Mouse (Mus musculus) gastrocnemius, postnatal 25 days (tissue): Measurements from ENCODE around the gene Klc3. TPM values are rescaled to one million over a fixed set of nuclear protein-coding genes. Genes with fewer than 3 reads are reported as not detected.

ENCODE experiments used
- DNase-seq: peaks from one replicate; pipeline ENCODE4 v3.0.0; 2022
- total RNA-seq, 2 experiments: library from RNA; stranded (reverse); gene quantifications; 1 replicate in 1 of 2; 2 replicates in 1 of 2; pipeline ENCODE4 v1.2.3; 2021

The Klc3 gene
- total RNA-seq, 2 experiments from 2014 or later = 0.43 TPM; not detected in 1

DNA sequence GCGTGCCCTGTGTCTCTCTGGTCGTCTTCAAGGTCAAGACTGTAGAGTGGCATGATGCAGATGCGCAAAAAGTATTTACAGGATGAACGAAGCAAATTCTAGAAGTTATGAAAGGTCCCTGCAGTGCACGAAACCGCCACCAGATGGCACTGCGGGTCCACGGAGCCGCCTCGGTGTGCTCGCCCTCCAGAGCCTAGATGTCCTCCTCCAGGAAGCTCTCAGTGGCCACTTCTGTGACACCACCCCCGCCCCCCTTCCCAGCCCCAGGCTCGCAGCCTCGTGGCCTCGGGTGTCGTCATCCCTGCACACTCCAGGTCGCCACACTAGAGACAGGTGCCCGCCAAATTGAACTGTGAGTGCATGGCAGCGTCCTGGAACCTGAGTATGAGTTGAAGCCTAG is 1.5 kb upstream of the Klc3 start:
- DNase-seq = peak; percentile 70

DNA sequence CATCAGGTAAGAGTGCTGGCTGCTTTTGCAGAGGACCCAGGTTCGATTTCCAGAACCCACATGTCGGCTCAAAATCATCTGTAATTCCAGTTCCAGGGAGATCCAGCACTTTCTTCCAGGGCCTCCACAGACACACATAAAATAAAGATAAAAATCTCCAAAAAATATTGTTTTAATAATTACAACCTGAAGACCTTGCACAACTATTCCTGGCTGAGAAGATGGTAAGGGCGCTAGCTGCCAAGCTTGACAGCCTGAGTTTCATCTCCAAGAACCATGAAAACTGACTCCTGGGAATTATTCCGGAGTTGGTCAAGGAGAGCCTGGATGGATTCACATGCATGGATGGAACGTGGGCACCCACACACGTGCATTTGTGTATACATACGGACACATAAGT is 572 bp upstream of the Klc3 start, which contains the start of gene Ckm:
TSS of gene Ckm (plus strand) at position 301 of the 400 bp plus-strand sequence.
- DNase-seq = no peak

DNA sequence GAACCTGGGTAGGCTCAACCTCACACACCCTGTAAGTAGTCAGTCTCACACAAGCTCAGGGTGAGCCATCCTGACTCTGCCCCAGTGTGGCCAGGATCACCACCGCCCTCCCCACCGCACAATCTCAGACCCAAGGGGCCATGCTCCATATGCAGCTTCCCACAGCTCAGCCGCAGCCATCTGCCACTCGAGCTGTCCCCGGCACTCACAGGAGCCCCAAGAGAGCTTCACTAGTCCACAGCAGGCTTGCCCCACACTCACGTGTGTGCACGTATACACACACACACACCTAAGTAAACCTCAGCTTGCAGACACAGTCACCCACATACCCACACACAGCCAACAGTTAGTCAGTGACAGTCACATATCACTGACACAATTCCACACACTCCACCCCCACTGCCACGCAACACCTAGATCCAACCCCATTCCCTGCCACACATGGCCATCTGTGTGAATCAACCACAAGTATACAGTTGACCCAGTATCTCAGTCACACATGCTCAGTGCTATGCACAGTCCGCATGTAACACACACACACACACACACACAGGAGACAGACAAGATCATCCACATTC is 1.3 kb downstream of the Klc3 start:
- no peak for DNase-seq

DNA sequence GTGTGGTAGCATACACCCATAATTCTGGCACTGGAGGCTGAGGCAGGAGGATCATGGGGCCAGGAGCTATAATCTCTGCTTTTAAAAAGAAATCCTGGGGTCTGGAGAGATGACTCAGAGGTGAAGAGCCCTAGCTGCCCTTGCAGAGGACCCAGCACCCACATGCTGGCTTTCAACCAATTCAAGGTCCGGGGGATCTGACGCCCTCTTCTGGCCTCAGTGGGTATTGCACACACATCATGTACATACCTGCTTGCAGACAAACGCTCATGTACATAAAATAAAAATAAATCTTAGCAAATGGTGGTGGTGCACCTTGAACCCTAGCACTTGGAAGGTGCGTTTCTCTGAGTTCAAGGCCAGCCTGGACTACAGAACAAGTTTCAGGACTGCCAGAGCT is 3.0 kb downstream of the Klc3 start:
- no peak for DNase-seq

DNA sequence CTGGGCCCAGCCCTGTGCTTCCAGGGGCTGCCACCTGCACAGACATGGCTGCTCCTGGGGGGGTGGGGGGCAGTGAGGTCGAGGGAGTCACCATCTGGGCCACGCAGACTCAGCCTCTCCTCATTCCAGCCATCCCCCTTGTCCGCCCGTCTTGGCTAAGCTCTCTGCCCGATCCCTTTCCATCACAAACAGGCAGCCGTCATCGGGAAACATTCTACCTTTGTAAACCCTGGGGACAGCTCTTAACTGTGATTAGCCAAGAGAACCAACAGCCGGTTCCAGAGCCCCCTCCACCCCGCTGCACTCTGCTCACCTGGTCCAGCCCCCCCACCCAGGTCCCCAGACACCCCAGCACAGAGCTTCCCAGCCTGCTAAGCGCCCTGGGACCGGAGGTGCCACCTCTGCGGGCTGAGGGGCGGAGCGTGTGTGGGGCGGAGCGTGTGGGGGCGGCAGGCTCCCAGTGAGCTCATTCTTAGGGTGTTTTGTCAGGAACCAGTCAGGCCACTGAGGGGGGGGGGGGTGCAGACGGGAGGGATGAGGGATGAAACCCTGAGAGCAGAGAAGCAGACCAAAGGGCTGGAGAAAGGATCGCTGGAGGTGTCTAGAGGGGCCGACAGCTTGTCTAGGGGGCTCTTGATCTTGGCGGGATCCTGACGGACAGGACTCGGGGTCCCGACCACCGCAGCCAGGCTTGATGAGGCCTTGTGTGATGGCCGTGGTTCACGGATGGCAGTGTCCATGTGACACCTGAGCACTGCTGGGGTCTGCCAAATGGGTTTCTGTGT is 4.2 kb downstream of the Klc3 start:
- no peak for DNase-seq

DNA sequence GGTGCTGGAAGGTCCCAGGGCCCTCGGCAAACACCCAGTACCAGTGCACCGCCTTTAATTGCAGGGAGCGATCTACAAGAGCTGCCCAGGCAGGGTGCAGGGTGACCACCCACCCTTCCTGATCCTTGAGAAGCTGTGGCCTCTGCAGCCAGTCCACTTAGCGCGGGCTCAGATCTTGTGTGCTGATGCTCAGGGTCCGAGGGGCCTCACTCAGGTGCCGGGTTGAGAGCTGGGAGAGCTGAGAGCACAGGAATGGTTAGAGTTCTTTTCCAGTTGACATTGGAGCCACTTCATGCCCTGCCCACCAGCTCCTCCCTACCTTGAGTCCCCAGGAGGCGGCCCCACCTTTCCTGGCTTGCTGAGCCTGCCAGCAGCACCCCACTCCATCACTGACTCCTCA is 9.4 kb downstream of the Klc3 start:
- DNase-seq = no peak

DNA sequence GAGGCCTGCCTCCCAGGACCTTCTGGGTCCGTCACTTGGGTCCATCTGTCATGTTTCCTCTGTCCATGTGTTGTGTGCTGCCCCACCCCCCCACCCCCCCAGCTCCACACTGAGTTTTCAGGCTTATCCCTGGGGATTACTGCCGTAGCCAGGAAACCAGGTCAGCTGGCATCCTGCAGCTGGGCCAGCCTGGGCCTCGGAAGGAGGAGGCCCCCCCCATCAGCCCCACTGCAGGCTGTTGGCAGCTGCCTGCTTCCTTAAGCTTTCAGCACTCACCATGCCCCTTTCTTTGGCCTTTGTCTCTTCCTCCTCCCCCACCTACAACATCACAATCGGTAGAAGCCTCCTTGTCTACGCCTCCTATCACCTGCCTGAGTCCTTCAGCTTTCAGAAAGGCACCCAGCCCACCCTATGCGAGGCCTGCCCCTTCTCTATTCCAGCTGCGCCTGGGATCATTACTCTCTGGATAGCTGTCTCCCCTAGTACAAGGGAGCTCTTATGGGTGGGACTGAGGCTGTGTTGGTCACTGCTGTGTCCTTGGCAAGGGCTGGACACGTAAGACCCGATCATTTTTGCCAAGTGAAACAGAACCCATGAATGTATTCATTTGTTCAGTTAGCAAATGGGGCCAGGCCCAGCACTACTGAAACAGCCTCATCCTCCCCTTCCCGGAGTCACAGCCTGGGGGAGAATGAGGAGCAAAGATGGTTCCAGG is 15.0 kb downstream of the Klc3 start:
- no peak for DNase-seq

DNA sequence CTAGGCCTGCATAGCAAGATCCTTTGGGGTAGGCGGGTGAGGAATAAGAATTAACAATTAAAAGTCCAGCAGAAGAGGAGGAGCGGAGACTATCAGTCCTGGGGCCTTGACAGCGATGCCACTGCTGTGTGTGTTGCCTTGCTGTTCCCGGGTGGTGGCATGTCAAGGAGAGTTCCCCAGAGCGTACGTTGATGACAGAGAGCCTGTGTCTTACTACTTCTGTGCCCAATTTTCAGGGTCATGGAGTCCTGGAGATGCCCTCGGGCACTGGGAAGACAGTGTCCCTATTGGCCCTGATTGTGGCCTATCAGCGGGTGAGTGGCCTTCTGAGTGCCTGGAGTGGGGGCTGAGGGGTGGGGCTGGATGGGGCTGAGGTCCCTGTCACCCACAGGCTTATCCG is 20.2 kb downstream of the Klc3 start:
- DNase-seq = no peak

DNA sequence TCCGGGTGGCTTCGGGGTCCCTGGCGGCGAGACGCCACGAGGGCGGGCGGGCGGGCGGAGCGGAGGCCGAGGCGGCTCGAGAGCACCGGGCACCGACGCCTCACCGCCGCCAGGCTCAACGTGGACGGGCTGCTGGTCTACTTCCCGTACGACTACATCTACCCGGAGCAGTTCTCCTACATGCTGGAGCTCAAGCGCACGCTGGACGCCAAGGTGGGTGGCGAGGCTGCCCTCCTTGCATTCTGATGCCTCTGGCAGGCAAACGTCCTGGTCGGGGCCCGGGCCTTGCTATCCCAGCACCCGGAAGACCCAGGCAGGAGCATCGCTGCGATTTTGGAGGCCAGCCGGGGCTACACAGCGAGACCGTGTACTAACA is 21.8 kb downstream of the Klc3 start:
- no peak for DNase-seq

DNA sequence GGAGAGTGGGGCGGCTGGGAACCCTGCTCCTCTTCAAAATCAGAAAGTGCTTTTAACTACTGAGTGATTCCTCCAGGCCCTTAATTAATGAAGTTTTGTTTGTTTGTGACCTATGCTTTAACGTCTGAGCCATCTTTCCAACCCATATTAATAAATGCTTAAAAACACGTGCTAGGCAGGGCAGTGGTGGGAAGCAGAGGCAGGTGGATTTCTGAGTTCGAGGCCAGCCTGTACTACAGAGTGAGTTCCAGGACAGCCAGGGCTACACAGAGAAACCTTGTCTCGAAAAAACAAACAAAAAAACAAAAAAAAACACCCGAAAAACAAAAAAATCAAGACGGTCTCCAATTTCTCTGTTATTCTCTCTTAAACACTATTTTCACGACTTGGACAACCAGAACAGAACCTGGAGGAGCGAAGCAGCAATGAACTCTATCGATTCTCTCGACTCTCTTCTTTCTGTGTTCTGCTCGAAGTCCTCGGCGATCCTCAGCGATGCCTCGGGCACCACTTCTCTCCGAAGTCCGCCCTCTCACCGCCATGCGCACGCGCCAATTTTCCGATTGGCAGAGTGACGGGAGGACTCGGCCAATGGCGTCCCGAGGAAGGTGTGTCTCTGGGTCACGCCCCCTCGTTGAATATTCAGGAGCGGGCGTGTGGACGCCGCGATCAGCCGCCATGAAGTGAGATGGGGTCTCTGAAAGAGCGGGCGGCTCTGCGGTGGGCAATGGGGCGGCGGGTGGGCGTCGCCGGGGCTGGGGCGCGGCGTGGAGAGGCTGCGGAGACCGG is 22.3 kb downstream of the Klc3 start, which contains the start of gene Ercc2:
TSS of gene Ercc2 (plus strand) at position 634 of the 789 bp plus-strand sequence.
- DNase-seq = peak; percentile 99

DNA sequence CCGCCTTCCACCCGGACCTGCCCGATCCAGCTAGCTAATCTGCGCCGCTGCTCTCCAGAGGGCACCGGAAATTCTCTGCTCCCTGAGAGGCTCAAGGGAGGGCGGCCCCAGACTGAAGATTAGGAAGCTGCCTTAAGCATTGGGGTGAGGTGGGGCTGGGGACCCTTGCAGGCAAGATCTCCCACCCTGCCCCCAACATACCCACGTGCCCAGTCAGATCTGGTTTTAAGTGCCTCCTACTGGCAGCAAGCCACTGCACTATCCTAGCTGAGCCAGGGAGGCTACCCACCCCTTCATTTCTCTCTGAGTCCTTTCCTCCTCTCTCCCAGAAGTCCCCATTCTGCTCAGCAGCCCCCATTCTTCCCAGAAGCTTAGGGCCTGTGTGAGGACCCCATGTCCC is 25.9 kb downstream of the Klc3 start:
- DNase-seq = no peak

DNA sequence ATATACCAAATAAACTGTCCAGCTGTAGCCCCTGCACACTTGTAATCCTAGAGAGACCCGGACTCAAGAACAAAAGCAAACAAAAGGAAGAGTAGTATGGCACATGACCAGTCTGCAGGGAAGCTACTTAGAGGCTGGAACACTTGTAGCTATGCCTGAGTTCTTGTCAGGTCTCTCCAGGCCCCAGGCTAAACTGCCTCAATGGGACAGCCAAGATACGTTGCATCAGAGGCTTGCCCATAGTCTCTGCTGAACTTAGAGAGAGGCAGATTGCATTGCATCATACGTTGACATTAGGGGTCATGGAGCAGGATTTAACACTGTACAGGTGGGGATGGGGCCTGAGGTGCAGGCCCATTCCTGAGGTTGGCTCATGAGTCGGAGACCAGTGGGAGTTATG is 27.9 kb downstream of the Klc3 start:
- DNase-seq = no peak

DNA sequence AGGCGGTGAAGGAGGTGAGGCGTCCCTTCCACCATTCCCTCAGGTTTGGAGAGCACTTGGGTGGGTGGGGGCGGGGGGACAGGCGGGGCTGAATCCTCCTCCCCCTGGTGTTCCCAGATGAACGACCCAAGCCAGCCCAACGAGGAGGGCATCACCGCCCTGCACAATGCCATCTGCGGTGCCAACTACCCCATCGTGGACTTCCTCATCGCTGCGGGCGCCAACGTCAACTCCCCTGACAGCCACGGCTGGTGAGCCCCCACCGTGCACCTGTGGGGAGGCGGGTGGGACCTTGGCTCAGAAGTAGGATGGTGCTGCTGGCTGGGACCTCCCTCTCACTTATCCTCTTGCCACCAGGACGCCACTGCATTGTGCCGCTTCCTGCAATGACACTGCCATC is 28.5 kb downstream of the Klc3 start:
- no peak for DNase-seq

DNA sequence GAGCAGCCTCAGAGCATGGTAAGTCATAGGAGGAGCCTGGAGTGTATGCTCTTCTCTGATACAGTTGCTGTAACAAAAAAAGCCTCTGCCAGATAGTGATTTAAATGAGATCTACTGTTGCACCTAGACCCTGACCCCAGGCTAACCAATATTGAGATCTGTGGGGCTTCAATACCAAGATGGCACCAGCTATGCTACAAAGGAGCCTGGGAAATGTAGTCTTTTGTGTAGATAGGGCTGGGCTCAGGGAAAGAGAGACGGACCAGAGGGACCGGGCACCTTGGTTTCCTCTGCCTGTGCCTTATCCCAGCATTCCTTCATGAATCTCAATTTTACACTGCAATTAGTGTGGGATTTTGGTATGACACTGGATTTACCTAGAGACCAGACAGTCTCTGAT is 30.5 kb downstream of the Klc3 start:
- no peak for DNase-seq

DNA sequence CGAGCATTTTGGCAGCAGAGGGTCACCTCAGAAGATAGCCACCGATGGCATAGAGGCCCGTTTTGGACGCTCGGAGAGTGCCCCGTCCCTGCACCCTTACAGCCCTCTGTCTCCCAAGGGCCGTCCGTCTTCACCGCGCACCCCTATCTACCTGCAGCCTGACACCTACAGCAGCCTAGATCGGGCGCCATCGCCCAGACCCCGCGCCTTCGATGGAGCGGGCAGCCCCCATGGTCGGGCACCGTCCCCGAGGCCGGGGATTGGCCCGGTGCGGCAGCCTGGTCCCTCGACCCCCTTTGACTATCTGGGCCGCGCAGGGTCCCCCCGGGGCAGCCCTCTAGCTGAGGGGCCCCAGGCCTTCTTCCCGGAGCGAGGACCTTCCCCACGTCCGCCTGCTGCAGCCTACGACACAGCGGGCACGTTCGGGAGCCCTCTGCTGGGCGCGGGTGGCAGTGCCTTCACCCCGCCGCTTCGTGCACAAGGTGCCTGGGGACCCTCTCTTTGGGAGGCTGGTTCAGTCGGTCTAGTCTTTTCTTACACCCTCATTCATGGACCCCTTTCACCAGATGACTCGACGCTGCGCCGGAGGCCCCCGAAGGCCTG is 34.0 kb downstream of the Klc3 start:
- no peak for DNase-seq

DNA sequence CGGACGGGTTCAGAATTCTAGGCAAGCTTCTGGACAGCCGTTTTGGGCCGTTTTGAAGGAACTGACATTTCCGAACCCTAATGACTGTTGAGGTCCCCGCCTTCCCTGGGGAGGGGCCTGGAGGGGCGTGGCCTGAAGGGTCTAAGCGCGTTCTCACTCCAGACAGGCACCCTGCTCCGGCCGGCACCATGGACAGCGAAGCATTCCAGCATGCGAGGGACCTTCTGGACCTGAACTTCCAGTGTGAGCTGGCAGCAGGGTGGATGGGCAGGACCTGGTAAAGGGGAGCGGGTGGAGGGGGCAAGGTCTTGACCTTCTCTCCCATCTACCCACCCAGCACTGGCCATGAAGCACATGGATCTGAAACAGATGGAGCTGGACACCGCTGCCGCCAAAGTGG is 35.5 kb downstream of the Klc3 start:
- DNase-seq = no peak

DNA sequence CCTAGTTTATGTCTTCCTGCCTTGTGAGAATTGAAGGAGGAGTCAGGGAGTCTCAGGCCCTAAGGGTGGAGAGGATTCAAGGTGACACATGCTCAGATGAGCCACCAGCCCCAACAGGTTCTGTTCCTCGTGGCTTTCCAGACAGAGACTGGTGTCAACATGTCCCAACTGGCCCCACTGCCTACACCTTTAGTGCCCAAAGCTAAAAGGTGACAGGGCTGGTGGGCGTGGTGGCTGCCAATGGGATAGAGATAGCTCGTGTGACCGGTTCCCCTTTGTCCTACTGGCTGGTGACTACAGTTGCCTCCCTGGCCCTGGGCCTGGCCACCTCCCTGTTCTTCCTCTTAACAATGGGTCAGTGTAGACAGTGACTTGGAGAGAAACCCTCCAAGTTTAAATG is 38.5 kb downstream of the Klc3 start:
- DNase-seq = no peak

DNA sequence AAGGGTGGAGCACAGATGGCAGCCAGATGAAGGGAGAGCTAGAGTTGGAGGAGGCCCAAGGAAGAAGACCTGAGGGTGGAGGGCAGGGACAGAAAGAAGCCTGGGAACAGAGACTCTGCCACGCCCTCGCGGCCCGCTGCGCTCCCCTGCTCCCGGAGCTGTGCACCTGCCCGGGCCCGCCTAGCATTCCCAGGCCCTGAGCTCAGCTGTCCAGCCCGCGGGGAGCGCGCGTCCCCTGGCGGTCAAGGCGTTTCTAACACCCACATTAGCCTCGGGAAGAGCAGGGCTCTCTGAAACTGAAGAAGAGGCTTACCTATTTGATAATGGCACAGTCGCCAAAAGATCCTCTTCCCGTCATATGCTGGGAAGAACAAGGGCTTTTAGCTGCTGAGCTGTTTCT is 40.0 kb downstream of the Klc3 start:
- peak; percentile 72 for DNase-seq

DNA sequence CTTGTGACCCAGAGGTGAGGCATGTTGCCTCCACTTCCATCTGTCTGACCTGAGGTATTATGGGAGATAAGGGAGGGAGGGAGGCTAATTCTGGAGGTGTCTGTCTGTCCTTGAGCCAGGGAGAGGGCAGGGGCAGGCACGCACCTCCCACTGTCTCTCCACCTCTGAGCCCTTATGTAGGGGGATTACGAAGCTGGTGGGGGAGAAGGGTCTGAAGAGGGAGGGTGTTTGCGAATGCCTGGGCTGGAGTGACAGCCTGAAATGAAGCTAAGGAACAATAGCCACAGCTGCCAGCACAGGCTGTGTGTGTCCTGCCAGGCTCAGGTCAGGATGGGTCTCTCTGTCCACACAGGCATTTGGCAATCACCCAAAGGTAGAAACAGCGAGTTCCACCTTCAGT is 41.6 kb downstream of the Klc3 start:
- DNase-seq = no peak

DNA sequence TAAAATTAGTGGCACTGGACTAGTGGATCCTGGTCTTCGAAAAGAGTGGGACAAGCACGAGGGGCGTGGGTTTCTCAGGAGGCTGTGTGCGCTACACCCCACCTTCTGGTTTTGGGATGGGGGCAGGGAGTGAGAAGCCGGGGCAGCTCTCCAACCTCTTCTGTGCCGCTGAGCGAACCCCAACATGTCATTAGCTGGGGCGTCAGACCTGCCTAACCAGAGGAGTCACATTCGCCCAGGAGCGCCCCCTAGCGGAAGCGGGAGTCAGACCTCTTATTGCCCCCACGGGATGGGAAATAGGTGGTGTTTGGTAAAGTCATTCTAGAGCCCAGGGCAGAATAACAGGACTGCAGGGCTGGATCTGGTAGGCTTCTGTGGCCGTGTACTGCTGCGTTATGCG is 42.2 kb downstream of the Klc3 start:
- DNase-seq = peak; percentile 63

DNA sequence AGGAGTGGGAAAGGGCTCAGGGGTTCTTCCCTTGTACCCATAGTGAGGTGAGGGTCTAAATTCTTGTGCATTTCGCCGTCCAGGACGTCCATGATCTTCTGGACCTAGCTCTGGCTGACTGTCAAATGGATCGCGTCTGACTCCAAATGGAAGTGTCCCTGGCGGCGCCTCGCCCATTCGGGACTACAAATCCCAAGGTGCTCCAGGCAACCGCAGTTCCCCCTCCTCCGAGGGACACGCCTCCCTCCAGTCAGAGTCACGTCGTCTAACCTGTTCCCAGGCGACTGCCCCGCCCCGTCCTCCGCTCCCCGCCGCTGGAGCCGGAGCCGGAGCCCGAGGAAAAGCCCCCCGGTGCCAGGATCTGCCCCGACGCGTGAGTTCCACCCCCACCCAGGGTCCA is 43.0 kb downstream of the Klc3 start:
- DNase-seq = peak; percentile 91
